Mouse (Mus musculus): Measurements from ENCODE around the gene Hnrnpab.

Hnrnpab gene

DNA sequence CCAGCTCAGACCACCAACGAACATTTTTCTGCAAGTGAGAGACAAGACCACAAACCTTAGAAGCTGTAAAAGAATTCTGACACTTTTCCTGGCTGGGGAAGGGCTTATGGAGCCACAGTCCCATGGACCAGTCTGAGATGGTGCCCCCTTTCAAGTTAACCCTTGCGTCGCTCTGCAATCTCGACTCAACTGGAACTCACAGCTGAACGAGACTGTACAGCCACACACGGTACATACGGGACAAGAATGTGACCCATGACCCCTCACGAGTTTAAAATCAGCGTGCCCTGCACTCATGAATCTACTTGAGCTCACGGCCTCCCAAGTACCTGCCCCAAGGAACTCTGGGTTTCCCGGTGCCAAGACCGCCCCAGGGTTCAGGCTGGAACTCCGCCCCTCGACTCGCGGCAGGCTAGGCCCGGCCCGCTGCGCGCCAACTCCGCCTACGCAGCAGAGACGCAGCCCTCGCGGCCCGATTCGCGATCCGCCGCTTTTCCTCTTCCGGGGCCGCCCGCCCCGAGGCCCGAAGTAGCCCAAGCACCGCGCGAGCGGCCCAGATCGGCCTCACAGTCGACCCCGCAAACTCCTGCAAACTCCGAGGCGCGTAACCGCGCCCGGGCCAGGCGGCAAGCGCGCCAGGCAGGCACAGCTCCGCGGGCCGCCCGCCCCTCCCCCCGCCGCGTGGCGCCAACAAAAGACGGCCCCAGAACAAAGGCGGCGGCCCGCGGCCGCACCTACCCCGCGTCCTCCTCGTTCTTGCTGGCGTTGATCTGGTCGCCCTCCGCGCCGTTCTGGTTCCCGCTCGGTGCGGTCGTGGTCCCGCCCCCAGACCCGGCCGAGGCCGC lies 823 bp downstream of the Hnrnpab start:
- peak; percentile 88 for DNase-seq (ENCODE audit: low spot score)

- DNase-seq (ENCODE audit: low spot score) = no peak
Measured at GRCm38 (mm10) chr11:51602253-51602652, 4.4 kb downstream of the Hnrnpab start.

GRCm38 (mm10) chr11:51597553-51597952 lies 9.1 kb downstream of the Hnrnpab start:
- DNase-seq (ENCODE audit: low spot score) = no peak

GRCm38 (mm10) chr11:51595459-51596083 lies 11.1 kb downstream of the Hnrnpab start:
- peak; percentile 14 for DNase-seq (ENCODE audit: low spot score)

DNA sequence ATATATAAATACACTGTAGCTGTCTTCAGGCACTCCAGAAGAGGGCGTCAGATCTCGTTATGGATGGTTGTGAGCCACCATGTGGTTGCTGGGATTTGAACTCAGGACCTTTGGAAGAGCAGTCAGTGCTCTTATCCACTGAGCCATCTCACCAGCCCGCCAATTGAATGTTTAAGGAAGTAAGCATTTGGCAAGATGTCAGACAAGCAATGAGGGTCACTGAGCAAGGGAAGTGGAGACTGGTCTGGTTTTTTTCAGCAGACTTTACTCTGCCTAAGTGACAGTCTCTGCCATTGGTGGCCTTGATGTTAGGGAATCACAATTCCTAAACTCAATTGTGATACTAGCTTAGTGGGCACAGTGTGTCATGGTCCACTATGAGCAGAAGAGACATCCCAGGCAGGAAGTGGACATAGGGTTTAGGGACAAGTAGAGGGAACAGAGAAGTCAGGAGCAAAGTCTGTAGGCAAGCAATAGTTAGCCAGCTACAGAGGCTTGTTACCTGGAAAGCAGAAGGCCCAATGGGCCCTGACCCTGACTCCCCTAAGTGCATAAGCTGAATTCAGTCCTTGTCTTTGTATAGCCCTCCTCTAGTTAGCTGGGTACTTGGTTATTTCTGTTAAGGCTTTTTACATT lies 11.8 kb downstream of the Hnrnpab start:
- no peak for DNase-seq (ENCODE audit: low spot score)

- DNase-seq (ENCODE audit: low spot score) = no peak
Measured at GRCm38 (mm10) chr11:51593849-51594248, 12.8 kb downstream of the Hnrnpab start.

DNA sequence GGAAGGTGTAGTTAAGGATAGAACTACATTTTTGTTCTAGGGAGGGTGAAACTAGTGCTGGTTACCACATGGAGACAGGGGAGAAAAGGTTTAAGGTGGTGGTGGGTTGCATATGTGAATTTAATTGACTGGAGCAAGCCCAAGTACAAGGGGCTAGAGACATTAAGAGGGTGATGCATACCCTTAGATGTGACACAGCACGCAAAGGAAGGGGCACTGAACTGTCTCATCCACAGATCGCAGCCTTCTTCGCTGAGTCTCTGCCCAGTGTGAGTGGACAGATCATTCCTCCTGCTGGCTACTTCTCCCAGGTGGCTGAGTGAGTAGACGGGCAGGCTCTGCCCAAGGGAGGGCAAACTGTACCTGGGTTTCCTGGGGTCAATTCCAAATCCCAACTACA lies 13.3 kb downstream of the Hnrnpab start:
- no peak for DNase-seq (ENCODE audit: low spot score)

GRCm38 (mm10) chr11:51591915-51592314 lies 14.7 kb downstream of the Hnrnpab start:
- DNase-seq (ENCODE audit: low spot score) = no peak

DNA sequence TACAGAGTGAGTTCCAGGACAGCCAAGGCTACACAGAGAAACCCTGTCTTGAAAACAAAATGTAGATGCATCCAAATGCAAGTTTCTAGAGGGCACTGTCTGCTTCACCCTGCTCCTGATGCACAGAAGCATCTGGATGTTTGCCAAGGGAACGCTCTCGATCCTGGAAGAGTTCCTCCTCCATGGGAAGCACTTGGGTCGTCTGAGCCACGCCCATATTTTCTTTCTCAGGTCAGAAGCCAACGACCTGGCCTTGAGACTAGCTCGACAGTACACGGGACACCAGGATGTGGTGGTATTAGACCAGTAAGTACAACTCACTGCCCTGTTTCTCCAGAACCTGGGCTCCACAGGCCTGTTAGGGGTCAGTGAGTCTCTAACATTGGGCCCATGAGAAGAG lies 15.5 kb downstream of the Hnrnpab start:
- DNase-seq (ENCODE audit: low spot score) = peak; percentile 26

DNA sequence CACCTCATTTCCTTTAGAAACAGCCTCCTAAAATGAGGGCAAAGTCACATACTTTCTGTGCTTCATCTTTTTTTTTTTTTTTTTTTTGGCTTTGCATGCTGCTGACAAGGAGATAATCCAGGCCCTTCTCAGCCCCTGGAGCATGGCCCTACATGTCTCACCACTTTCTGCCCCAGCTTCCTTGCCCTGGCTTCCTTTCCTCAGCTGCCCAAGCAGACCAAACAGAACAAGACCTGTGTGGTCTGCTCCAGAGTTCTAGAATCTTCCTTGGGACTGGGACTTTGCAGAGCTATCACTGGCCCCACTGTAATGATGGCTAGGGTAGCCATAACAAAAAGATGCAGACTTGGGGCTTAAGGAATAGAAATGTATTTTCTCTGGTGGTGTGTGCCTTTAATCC lies 16.6 kb downstream of the Hnrnpab start:
- no peak for DNase-seq (ENCODE audit: low spot score)

DNA sequence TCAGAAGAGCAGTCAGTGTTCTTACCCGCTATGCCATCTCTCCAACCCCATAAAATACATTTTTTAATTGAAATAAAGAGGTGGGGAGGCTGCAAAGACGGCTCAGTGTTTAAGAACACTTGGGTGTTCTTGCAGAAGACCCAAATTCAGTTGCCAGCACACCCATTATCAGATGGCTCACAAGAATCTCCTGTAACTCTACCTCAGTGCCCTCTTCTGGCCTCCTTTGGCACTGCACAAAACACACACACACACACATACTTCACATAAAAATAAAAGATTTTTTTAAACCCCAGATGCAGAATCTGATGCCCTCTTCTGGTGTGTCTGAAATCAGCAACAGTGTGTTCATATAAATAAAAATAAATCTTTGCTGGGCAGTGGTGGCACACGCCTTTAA lies 17.8 kb downstream of the Hnrnpab start:
- no peak for DNase-seq (ENCODE audit: low spot score)

GRCm38 (mm10) chr11:51587059-51587458 lies 19.6 kb downstream of the Hnrnpab start:
- no peak for DNase-seq (ENCODE audit: low spot score)

DNA sequence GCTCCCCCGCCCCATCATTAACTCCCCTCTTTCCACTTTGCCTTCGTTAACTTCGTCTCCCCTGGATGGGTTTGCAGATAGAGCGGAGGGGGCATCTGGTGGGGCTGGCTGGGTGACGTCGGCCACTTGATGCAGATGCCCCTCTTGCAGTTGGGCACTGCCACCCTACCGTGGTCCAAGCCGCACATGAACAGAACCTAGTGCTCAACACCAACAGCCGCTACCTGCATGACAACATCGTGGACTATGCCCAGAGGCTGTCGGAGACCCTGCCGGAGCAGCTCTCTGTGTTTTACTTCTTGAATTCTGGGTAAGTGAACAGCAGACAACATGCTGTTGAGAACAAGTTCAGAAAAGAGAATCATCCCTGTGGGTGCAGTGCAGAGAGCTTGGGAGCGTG lies 20.2 kb downstream of the Hnrnpab start:
- no peak for DNase-seq (ENCODE audit: low spot score)

- DNase-seq (ENCODE audit: low spot score) = no peak
Measured at GRCm38 (mm10) chr11:51585608-51586252, 20.9 kb downstream of the Hnrnpab start.

- peak; percentile 95 for DNase-seq (ENCODE audit: low spot score)
Measured at GRCm38 (mm10) chr11:51584431-51585248, 22.0 kb downstream of the Hnrnpab start, which contains the start of gene Phykpl. Phykpl (plus strand) TSS chr11:51584757.

GRCm38 (mm10) chr11:51584057-51584430 lies 22.6 kb downstream of the Hnrnpab start:
- no peak for DNase-seq (ENCODE audit: low spot score)

GRCm38 (mm10) chr11:51582713-51583112 lies 23.9 kb downstream of the Hnrnpab start:
- peak; percentile 82 for DNase-seq (ENCODE audit: low spot score)

- DNase-seq (ENCODE audit: low spot score) = no peak
Measured at GRCm38 (mm10) chr11:51579024-51579423, 27.6 kb downstream of the Hnrnpab start.

DNA sequence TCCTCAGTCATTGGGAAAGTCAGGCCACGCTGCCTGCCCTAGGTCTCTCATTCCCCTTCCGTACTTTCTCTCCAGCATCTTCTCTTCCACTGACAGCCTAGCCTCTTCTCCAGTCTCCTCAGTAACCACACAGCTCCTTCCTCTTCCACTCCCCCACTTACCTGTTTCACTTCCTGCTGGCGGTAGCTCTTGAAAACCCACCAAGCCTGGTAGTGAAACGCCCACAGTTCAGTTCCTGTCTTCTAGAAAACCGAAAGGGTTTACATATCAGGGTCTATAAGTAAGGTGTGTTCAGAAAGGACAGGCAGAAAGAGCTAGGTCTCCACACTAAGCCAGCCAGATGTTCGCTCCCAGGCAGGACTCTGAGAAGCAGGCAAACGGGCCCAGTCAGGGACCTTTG lies 29.1 kb downstream of the Hnrnpab start:
- no peak for DNase-seq (ENCODE audit: low spot score)

DNA sequence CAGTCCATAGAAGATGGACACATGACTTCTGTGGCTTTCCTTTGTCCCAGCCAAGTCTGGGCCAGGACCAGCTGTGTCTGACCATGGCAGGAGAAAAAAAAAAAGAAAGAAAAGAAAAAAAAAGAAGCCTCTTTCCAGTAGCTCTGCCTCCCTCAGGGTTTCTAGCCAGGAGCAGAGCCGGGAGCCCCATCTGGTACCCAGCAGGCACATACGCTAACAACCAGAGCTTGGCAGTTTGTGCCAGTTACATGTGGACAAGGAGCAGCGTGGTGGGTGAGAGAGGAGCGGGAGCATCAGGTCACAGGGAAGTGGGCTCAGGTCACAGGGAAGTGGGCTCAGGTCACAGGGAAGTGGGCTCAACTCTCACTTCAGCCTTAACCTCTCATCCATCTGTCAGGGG lies 30.2 kb downstream of the Hnrnpab start:
- DNase-seq (ENCODE audit: low spot score) = no peak

DNA sequence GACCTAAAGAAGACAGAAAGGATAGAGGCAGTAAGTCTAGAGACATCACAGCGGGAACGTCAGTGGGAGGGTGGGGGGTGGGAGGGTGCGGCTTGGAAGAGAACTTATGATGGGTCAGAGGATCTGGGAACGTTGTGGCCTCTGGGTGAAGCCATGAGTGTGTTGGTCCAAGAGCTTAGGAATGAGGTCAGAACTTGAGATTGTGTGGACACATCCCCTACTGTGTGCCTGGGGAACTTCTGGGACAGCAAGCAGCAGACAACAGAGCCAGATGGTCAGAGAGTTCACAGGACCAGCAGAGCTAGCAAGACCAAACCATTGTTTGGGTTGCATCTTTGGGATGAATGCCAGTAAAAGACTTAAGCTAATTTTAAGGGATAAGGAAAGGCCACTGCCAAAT lies 37.8 kb downstream of the Hnrnpab start:
- no peak for DNase-seq (ENCODE audit: low spot score)

GRCm38 (mm10) chr11:51565951-51566350 lies 40.7 kb downstream of the Hnrnpab start:
- DNase-seq (ENCODE audit: low spot score) = no peak
